Mouse (Mus musculus): Measurements from ENCODE around the gene Ptprr. TPM values are rescaled to one million over a fixed set of nuclear protein-coding genes. Genes with fewer than 3 reads are reported as not detected.

The Ptprr gene
- polyA plus RNA-seq, 1 experiment: 1.2 TPM

DNA sequence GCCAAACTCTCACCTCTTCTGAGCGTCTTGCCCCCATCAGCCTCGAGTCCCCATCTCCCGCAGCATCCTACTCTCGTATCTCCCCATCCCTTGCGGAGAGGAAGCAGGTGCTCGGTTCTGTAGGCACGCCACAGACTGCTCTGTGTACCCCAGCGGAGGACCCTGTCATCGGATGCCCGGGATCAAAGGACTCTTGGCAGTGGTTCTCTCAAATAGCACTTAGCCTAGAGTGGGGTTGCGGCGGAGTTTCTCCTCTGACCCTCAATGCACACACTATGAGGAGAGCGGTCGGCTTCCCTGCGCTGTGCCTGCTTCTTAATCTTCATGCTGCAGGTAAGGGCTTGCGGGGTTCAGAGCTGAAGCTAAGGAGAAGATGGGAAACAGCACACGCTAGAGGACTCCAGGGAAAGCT lies 473 bp downstream of the Ptprr start:
- no peak for DNase-seq
- WGBS: 2% methylated on average over 17 of the region's 17 CpGs
- Histone ChIP-seq H3K4me1 (ENCODE audit: control insufficient read depth, insufficient read depth, low read length) (no peaks in the 10 kb centered on the region), H3K4me3 (ENCODE audit: insufficient read depth, low read depth, low read length) (peak overlapping the region; percentile 19; the same call in 1 of the 2 replicates), H3K36me3 (ENCODE audit: control insufficient read depth, insufficient read depth, low read length) (no peaks in the 10 kb centered on the region), H3K27ac (ENCODE audit: insufficient read depth, low read depth, low read length) (no peak overlapping the region), H3K27me3 (replicated peaks; ENCODE audit: control insufficient read depth, insufficient read depth, low read length) (no peaks in the 10 kb centered on the region)
- no peak for TF ChIP-seq CTCF (conservative IDR thresholded peaks at IDR 0.05; ENCODE audit: insufficient read depth, insufficient read length, low read depth, low read length)
- TF ChIP-seq POLR2A (IDR thresholded peaks at IDR 0.05; ENCODE audit: low read depth, low read length): no peak

DNA sequence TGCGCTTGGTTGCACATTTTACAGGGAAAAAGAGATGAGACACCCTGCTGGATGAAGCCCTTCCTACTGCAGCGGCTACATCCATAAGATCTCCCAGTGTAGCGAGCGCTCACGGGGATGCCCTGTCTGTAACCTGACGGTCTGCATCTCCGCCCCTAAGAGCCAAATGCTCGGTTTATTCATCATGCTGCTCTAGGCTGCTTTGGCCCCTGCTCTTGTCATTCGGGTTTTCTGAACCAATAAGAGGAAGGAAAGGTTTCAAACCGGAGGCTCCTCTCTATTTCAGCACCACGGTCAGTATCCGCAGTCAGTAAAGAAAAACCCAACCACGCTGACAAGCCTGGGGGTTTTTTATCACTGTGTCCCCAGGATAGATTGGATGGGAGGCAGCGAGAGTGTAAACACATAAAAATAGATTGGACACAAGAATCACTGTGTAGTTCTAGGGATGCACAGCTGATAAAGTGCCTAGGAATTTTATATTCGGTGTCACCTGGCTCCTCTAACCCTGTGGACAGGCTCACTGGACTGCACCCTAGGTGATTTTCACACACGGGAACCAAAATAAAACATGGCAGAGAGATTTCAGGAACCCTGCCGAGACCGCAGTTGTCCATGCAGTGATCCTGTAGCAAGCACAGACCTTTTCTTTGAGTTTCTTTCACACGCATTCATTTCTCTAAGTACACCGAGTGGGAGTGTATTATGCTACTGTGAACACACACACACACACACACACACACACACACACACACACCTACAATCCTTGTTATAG lies 1.3 kb downstream of the Ptprr start:
- H3K4me3 ChIP-seq (ENCODE audit: insufficient read depth, low read depth, low read length): no peak overlapping the region
- no peaks in the 10 kb centered on the region for H3K4me1 ChIP-seq (ENCODE audit: control insufficient read depth, insufficient read depth, low read length)
- no peaks in the 10 kb centered on the region for H3K36me3 ChIP-seq (ENCODE audit: control insufficient read depth, insufficient read depth, low read length)
- DNase-seq: no peak
- H3K27ac ChIP-seq (ENCODE audit: insufficient read depth, low read depth, low read length): no peak overlapping the region
- 9% methylated on average over 20 of the region's 20 CpGs for WGBS
- TF ChIP-seq CTCF (conservative IDR thresholded peaks at IDR 0.05; ENCODE audit: insufficient read depth, insufficient read length, low read depth, low read length) (no peak), POLR2A (IDR thresholded peaks at IDR 0.05; ENCODE audit: low read depth, low read length) (no peak)
- no peaks in the 10 kb centered on the region for H3K27me3 ChIP-seq (replicated peaks; ENCODE audit: control insufficient read depth, insufficient read depth, low read length)

DNA sequence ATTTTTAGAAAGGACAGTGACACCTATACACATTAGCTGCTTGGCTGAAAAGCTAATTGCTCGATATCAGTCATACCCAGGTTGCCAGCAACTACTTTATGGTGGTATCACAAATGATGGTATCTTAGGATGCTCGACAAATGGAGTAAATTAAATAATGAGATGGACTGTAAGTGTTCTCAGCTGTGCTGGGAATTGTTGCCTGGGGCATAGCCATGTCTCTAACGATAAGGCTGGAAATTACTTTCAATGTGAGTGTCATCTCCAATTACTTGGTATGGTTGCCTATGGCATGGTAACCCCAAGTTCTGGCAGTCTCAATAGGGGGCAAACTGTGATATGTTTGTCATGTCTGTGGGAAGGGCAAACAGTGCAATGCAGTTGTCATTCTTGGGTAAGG lies 3.1 kb downstream of the Ptprr start:
- TF ChIP-seq CTCF (conservative IDR thresholded peaks at IDR 0.05; ENCODE audit: insufficient read depth, insufficient read length, low read depth, low read length): no peak
- TF ChIP-seq POLR2A (IDR thresholded peaks at IDR 0.05; ENCODE audit: low read depth, low read length): no peak
- no peak for DNase-seq
- H3K4me3 ChIP-seq (ENCODE audit: insufficient read depth, low read depth, low read length): no peak overlapping the region
- H3K4me1 ChIP-seq (ENCODE audit: control insufficient read depth, insufficient read depth, low read length): no peaks in the 10 kb centered on the region
- WGBS: 83% methylated on average over 3 of the region's 3 CpGs
- no peak overlapping the region for H3K27ac ChIP-seq (ENCODE audit: insufficient read depth, low read depth, low read length)
- H3K27me3 ChIP-seq (replicated peaks; ENCODE audit: control insufficient read depth, insufficient read depth, low read length): no peaks in the 10 kb centered on the region
- no peaks in the 10 kb centered on the region for H3K36me3 ChIP-seq (ENCODE audit: control insufficient read depth, insufficient read depth, low read length)

DNA sequence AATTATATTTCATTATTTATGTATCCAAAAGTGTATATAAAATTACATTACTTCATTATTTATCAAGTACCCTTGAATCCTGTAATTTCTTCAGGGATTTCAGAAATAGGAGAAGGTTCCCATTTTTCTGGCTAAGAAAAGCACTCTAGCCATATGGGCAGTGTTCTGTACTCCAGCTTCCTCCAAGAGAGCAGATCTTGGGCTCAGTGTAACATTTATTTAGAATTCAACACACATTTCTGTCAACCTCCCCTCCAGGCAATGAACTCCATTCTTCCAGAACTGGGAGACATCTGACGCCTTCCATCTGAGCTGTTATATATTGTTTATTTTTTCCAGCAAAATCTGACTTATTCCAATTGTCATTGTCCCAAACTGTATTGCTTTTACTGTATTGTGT lies 20.1 kb downstream of the Ptprr start:
- Histone ChIP-seq H3K27me3 (replicated peaks; ENCODE audit: control insufficient read depth, insufficient read depth, low read length) (no peaks in the 10 kb centered on the region), H3K4me3 (ENCODE audit: insufficient read depth, low read depth, low read length) (no peak overlapping the region), H3K36me3 (ENCODE audit: control insufficient read depth, insufficient read depth, low read length) (no peaks in the 10 kb centered on the region), H3K4me1 (ENCODE audit: control insufficient read depth, insufficient read depth, low read length) (no peaks in the 10 kb centered on the region), H3K27ac (ENCODE audit: insufficient read depth, low read depth, low read length) (no peak overlapping the region)
- no peak for TF ChIP-seq CTCF (conservative IDR thresholded peaks at IDR 0.05; ENCODE audit: insufficient read depth, insufficient read length, low read depth, low read length)
- no peak for TF ChIP-seq POLR2A (IDR thresholded peaks at IDR 0.05; ENCODE audit: low read depth, low read length)
- DNase-seq: no peak
- WGBS: 74% methylated on average over 1 of the region's 1 CpGs

DNA sequence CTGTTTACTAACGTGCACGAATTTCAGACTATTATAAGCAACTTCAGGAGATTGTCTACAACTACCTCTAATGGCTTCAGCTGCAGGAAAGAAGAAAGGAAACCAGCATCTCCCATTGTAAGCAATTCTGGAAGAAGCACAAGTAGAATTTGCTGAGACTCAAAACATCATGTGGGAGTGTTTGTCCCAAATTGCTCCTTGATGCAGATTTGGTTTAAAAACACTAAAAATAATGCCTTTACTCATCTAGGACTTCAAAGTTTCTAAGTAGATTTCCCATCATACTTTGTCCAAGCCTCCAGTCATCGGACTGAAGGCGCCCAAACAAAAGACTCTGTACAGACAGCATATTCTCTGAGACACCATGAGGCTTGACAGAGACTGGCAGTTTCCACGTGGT lies 57.9 kb downstream of the Ptprr start:
- TF ChIP-seq CTCF (conservative IDR thresholded peaks at IDR 0.05; ENCODE audit: insufficient read depth, insufficient read length, low read depth, low read length): no peak
- no peak for TF ChIP-seq POLR2A (IDR thresholded peaks at IDR 0.05; ENCODE audit: low read depth, low read length)

DNA sequence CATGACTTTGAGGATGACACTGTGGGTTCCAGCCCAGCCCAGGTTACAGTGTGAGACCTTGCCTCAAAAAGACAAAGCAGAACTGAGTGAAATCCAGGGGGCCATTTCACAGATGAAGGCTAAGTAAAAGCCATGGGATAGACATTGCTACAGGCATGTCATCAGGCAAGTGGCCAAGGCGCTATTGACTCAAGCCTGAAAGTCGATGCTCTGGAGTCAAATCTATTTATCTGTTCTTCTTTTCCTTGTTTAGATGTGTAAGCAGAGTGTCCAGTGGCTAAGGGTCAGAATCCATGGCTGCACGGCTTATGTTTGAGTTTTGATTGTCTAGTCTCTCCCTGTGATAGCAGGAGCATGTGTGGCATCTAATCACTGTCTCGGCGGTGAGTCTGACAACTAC lies 60.6 kb downstream of the Ptprr start:
- Histone ChIP-seq H3K4me1 (ENCODE audit: control insufficient read depth, insufficient read depth, low read length) (no peaks in the 10 kb centered on the region), H3K36me3 (ENCODE audit: control insufficient read depth, insufficient read depth, low read length) (no peaks in the 10 kb centered on the region), H3K4me3 (ENCODE audit: insufficient read depth, low read depth, low read length) (no peak overlapping the region), H3K27ac (ENCODE audit: insufficient read depth, low read depth, low read length) (no peak overlapping the region), H3K27me3 (replicated peaks; ENCODE audit: control insufficient read depth, insufficient read depth, low read length) (no peaks in the 10 kb centered on the region)
- no peak for DNase-seq
- TF ChIP-seq CTCF (conservative IDR thresholded peaks at IDR 0.05; ENCODE audit: insufficient read depth, insufficient read length, low read depth, low read length) (no peak), POLR2A (IDR thresholded peaks at IDR 0.05; ENCODE audit: low read depth, low read length) (no peak)
- WGBS: 84% methylated on average over 5 of the region's 5 CpGs

More for the DNA sequence above, 57.9 kb downstream of the Ptprr start:
- 86% methylated on average over 5 of the region's 5 CpGs for WGBS
- H3K27ac ChIP-seq (ENCODE audit: insufficient read depth, low read depth, low read length): no peak overlapping the region
- no peak overlapping the region for H3K4me3 ChIP-seq (ENCODE audit: insufficient read depth, low read depth, low read length)
- no peaks in the 10 kb centered on the region for H3K4me1 ChIP-seq (ENCODE audit: control insufficient read depth, insufficient read depth, low read length)
- H3K36me3 ChIP-seq (ENCODE audit: control insufficient read depth, insufficient read depth, low read length): no peaks in the 10 kb centered on the region
- no peak for DNase-seq
- no peaks in the 10 kb centered on the region for H3K27me3 ChIP-seq (replicated peaks; ENCODE audit: control insufficient read depth, insufficient read depth, low read length)

DNA sequence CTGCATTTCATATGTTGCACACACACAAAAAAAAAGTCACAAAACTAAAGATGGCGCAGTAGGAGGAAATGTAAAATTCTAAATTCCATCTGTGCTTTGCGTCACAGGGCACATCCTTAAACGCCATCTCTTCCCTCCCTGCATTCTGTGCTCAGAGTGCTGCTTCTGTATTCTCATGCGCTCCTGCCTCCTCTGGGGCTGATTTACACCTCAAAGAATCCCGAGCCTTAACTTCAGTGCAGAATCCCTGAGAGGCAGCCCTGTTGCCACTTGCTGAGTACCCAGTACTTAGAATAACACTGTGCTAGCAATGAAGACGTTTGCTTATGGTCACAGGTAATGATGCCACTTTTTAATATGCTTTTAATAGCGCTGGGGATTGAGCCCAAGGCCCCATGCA lies 61.4 kb downstream of the Ptprr start:
- WGBS: 42% methylated on average over 7 of the region's 7 CpGs
- TF ChIP-seq POLR2A (IDR thresholded peaks at IDR 0.05; ENCODE audit: low read depth, low read length) (no peak), CTCF (conservative IDR thresholded peaks at IDR 0.05; ENCODE audit: insufficient read depth, insufficient read length, low read depth, low read length) (no peak)
- no peak for DNase-seq

More for the DNA sequence above, 61.4 kb downstream of the Ptprr start:
- H3K4me3 ChIP-seq (ENCODE audit: insufficient read depth, low read depth, low read length): no peak overlapping the region
- no peaks in the 10 kb centered on the region for H3K4me1 ChIP-seq (ENCODE audit: control insufficient read depth, insufficient read depth, low read length)
- no peak overlapping the region for H3K27ac ChIP-seq (ENCODE audit: insufficient read depth, low read depth, low read length)
- no peaks in the 10 kb centered on the region for H3K27me3 ChIP-seq (replicated peaks; ENCODE audit: control insufficient read depth, insufficient read depth, low read length)
- no peaks in the 10 kb centered on the region for H3K36me3 ChIP-seq (ENCODE audit: control insufficient read depth, insufficient read depth, low read length)
